Mouse (Mus musculus) adrenal gland, postnatal 10 days (tissue): ENCODE measurements around the gene Efcc1. TPM values are rescaled to one million over a fixed set of nuclear protein-coding genes. Genes with fewer than 3 reads are reported as not detected.

Experiments used
- DNase-seq: peaks from one replicate; pipeline ENCODE4 v3.0.0; 2021; ENCODE audit warnings: mixed read lengths
- long read RNA-seq, 2 experiments: library from polyadenylated mRNA; stranded (forward); transcript quantifications; one replicate each; pipeline ENCODE4 v2.0.0; 2021
- total RNA-seq, 2 experiments: library from RNA; stranded (reverse); gene quantifications; 2 replicates each; pipeline ENCODE4 v1.2.3; 2021

Gene Efcc1
- 1 to 10 TPM; 1.1 to 1.4 TPM for total RNA-seq
- long read RNA-seq, experiment 1, partial matches to known transcripts, result 0 of 1 reads
- long read RNA-seq, experiment 1, other reads (novel, unspliced or antisense), result 0 of 1 reads
- long read RNA-seq, experiment 2, partial matches to known transcripts, result 0 of 3 reads
- long read RNA-seq, experiment 2, other reads (novel, unspliced or antisense), result 1 of 3 reads

- DNase-seq, result peak; percentile 51
Measured at GRCm38 (mm10) chr6:87730591-87731462, at the start of gene Efcc1. TSS of gene Efcc1 (plus strand) at chr6:87730869.

GRCm38 (mm10) chr6:87695947-87696346, 34.7 kb upstream of the Efcc1 start:
- no peak for DNase-seq

GRCm38 (mm10) chr6:87696544-87696943, 34.1 kb upstream of the Efcc1 start:
- no peak for DNase-seq

GRCm38 (mm10) chr6:87706246-87706645, 24.4 kb upstream of the Efcc1 start:
- peak; percentile 8 for DNase-seq

GRCm38 (mm10) chr6:87712311-87712710, 18.4 kb upstream of the Efcc1 start:
- no peak for DNase-seq

GRCm38 (mm10) chr6:87714091-87714490, 16.6 kb upstream of the Efcc1 start:
- DNase-seq, result no peak

- peak; percentile 65 for DNase-seq
Measured at GRCm38 (mm10) chr6:87722631-87723030, 8.0 kb upstream of the Efcc1 start.

- DNase-seq, result no peak
Measured at GRCm38 (mm10) chr6:87725267-87725912, 5.3 kb upstream of the Efcc1 start.

GRCm38 (mm10) chr6:87728102-87728501, 2.6 kb upstream of the Efcc1 start:
- DNase-seq, result no peak

- no peak for DNase-seq
Measured at GRCm38 (mm10) chr6:87730141-87730540, 528 bp upstream of the Efcc1 start.

- DNase-seq, result no peak
Measured at GRCm38 (mm10) chr6:87731463-87732095, 910 bp downstream of the Efcc1 start.

GRCm38 (mm10) chr6:87732151-87733011, 1.7 kb downstream of the Efcc1 start:
- peak; percentile 10 for DNase-seq

- peak; percentile 44 for DNase-seq
Measured at GRCm38 (mm10) chr6:87733131-87733930, 2.7 kb downstream of the Efcc1 start.

- DNase-seq, result no peak
Measured at GRCm38 (mm10) chr6:87734136-87734535, 3.5 kb downstream of the Efcc1 start.

- no peak for DNase-seq
Measured at GRCm38 (mm10) chr6:87736923-87737322, 6.3 kb downstream of the Efcc1 start.

GRCm38 (mm10) chr6:87737921-87738626, 7.4 kb downstream of the Efcc1 start:
- no peak for DNase-seq

- DNase-seq, result no peak
Measured at GRCm38 (mm10) chr6:87739898-87740297, 9.2 kb downstream of the Efcc1 start.

- DNase-seq, result no peak
Measured at GRCm38 (mm10) chr6:87740496-87740895, 9.8 kb downstream of the Efcc1 start.

- no peak for DNase-seq
Measured at GRCm38 (mm10) chr6:87741978-87742377, 11.3 kb downstream of the Efcc1 start.

- no peak for DNase-seq
Measured at GRCm38 (mm10) chr6:87742804-87743203, 12.1 kb downstream of the Efcc1 start.
